Mouse (Mus musculus) spleen, adult 12 weeks (tissue): ENCODE measurements around the gene Vipas39.
A peak's percentile ranks its signal among the peaks of the same experiment; 100 is the strongest.
"Not testable (repeated sequence)": the region's sequence is repeated elsewhere in the genome, so short reads cannot be mapped to it uniquely, and the experiment has no call there.

ENCODE experiments used
- DNase-seq: peaks from one replicate; pipeline ENCODE4 v3.0.0; 2022; ENCODE audit warnings: low spot score

Vipas39 gene

GRCm38 (mm10) chr12:87266827-87267603, 959 bp upstream of the Vipas39 start:
- DNase-seq = no peak

GRCm38 (mm10) chr12:87265444-87265843, 612 bp downstream of the Vipas39 start:
- DNase-seq = no peak

GRCm38 (mm10) chr12:87260562-87260961, 5.5 kb downstream of the Vipas39 start:
- DNase-seq = no peak

GRCm38 (mm10) chr12:87256629-87257028, 9.4 kb downstream of the Vipas39 start:
- no peak for DNase-seq

GRCm38 (mm10) chr12:87253878-87254277, 12.2 kb downstream of the Vipas39 start:
- DNase-seq = no peak

- no peak for DNase-seq
Measured at GRCm38 (mm10) chr12:87250161-87250560, 15.9 kb downstream of the Vipas39 start.

GRCm38 (mm10) chr12:87238632-87239031, 27.4 kb downstream of the Vipas39 start, which contains the start of gene Noxred1:
TSS of gene Noxred1 (minus strand) at chr12:87238732.
- no peak for DNase-seq

GRCm38 (mm10) chr12:87236882-87237483, 29.1 kb downstream of the Vipas39 start:
- no peak for DNase-seq

- DNase-seq = no peak
Measured at GRCm38 (mm10) chr12:87230379-87230895, 35.6 kb downstream of the Vipas39 start.

- no peak for DNase-seq
Measured at GRCm38 (mm10) chr12:87229633-87230032, 36.4 kb downstream of the Vipas39 start.

- no peak for DNase-seq
Measured at GRCm38 (mm10) chr12:87226801-87227200, 39.3 kb downstream of the Vipas39 start.

GRCm38 (mm10) chr12:87224950-87225349, 41.1 kb downstream of the Vipas39 start:
- no peak for DNase-seq

GRCm38 (mm10) chr12:87219362-87219761, 46.7 kb downstream of the Vipas39 start:
- DNase-seq = no peak

- DNase-seq = no peak
Measured at GRCm38 (mm10) chr12:87217596-87217995, 48.5 kb downstream of the Vipas39 start.

- no peak for DNase-seq
Measured at GRCm38 (mm10) chr12:87216053-87216452, 50.0 kb downstream of the Vipas39 start.

GRCm38 (mm10) chr12:87212844-87213606, 53.0 kb downstream of the Vipas39 start:
- no peak for DNase-seq

- not testable (repeated sequence) for DNase-seq
Measured at GRCm38 (mm10) chr12:87205789-87206188, 60.3 kb downstream of the Vipas39 start.

- no peak for DNase-seq
Measured at GRCm38 (mm10) chr12:87201694-87202093, 64.4 kb downstream of the Vipas39 start.

GRCm38 (mm10) chr12:87199973-87200586, 66.0 kb downstream of the Vipas39 start, which contains the start of gene Tmed8:
TSS of gene Tmed8 (minus strand) at chr12:87200454.
- DNase-seq = peak; percentile 63

- no peak for DNase-seq
Measured at GRCm38 (mm10) chr12:87199206-87199972, 66.7 kb downstream of the Vipas39 start, which contains the start of gene Samd15. TSS of gene Samd15 (plus strand) at chr12:87199723.

- DNase-seq = no peak
Measured at GRCm38 (mm10) chr12:87198792-87199191, 67.3 kb downstream of the Vipas39 start.
